Comparison of ENCODE assay signal across 18 mouse cellular contexts in genomic region chr8:44962572-44963231, GRCm38 (mm10). TPM values are rescaled to one million over a fixed set of nuclear protein-coding genes. Genes with fewer than 3 reads are reported as not detected.
DNase-seq lines count a peak whose midpoint lies in the region; ATAC-seq and TF ChIP-seq lines count a peak whose summit lies in the region.
"Had no signal": no experiment of that assay in that cellular context is flagged by ENCODE, and none has a peak within 500 bp of the region (broad histone marks: within the 10 kb centered on the region; RNA-seq: fewer than 3 reads in every experiment).

No protein-coding gene starts in this region.

- H3K27ac ChIP-seq in heart, embryonic 11.5 days (ENCODE audit: low read depth, low read length): 0 out of 2 replicates have a peak overlapping the region, but pooled peaks have one; percentile 22
- peak overlapping the region; percentile 65 for H3K27ac ChIP-seq in liver, adult 2 months (replicated peaks; ENCODE audit: insufficient read depth, low read depth, low read length)
- H3K27ac ChIP-seq in liver, embryonic 11.5 days (ENCODE audit: low read depth, low read length): no peak overlapping the region
- no peak overlapping the region for H3K27ac ChIP-seq in stomach, postnatal 0 days (replicated peaks)
- H3K27ac ChIP-seq: embryonic facial prominence, embryonic 10.5 days; kidney, postnatal 0 days; layer of hippocampus, adult 2 months; neural tube, embryonic 13.5 days had no signal

- 79% methylated on average over 12 of the region's 12 CpGs for WGBS in heart, embryonic 11.5 days (ENCODE audit: insufficient replicate concordance)
- 53% methylated on average over 12 of the region's 12 CpGs for WGBS in liver, adult 2 months
- 84% methylated on average over 12 of the region's 12 CpGs for WGBS in liver, embryonic 11.5 days
- 71% methylated on average over 12 of the region's 12 CpGs for WGBS in stomach, postnatal 0 days

- no peak overlapping the region for H3K4me3 ChIP-seq in heart, embryonic 11.5 days (ENCODE audit: low read depth, low read length)
- no peak overlapping the region for H3K4me3 ChIP-seq in liver, adult 2 months (ENCODE audit: insufficient read depth, low read depth, low read length)
- H3K4me3 ChIP-seq in liver, embryonic 11.5 days (ENCODE audit: low read depth, low read length): no peak overlapping the region
- H3K4me3 ChIP-seq in stomach, postnatal 0 days (ENCODE audit: low read depth, low read length): no peak overlapping the region
- H3K4me3 ChIP-seq: embryonic facial prominence, embryonic 10.5 days; layer of hippocampus, adult 2 months; neural tube, embryonic 13.5 days had no signal

- TF ChIP-seq POLR2A in liver, adult 2 months (IDR thresholded peaks at IDR 0.05; ENCODE audit: extremely low read depth, insufficient read depth, low read length): no peak

- no peak for ATAC-seq in heart, embryonic 11.5 days (replicated peaks; ENCODE audit: insufficient number of reproducible peaks, low FRiP score, low TSS enrichment)
- no peak for ATAC-seq in liver, embryonic 11.5 days (replicated peaks; ENCODE audit: low FRiP score)
- peak; percentile 79 for ATAC-seq in stomach, postnatal 0 days (ENCODE audit: low FRiP score, low TSS enrichment)
- no peak for ATAC-seq in monocyte, adult 5-6 weeks (replicated peaks; ENCODE audit: insufficient number of reproducible peaks, low FRiP score, low TSS enrichment, poor library complexity, severe bottlenecking)
- ATAC-seq: activated CD4-positive, CD25-positive, alpha-beta regulatory T cell, adult 4 months; forebrain, embryonic 16.5 days had no signal

- no peaks in the 10 kb centered on the region for H3K36me3 ChIP-seq in heart, embryonic 11.5 days (ENCODE audit: control insufficient read depth, insufficient read depth, low read length)
- H3K36me3 ChIP-seq in liver, adult 2 months (ENCODE audit: control insufficient read depth, insufficient read depth, low read length): no peaks in the 10 kb centered on the region
- H3K36me3 ChIP-seq in liver, embryonic 11.5 days (ENCODE audit: control insufficient read depth, insufficient read depth, low read length): no peaks in the 10 kb centered on the region; the same call in 1 of the 2 replicates
- H3K36me3 ChIP-seq in stomach, postnatal 0 days (ENCODE audit: control insufficient read depth, insufficient read depth, low read length): no peaks in the 10 kb centered on the region; the same call in 1 of the 2 replicates

- H3K9ac ChIP-seq in heart, embryonic 11.5 days (ENCODE audit: low read depth, low read length): no peak overlapping the region
- no peak overlapping the region for H3K9ac ChIP-seq in liver, adult 2 months (ENCODE audit: low read depth, low read length)
- H3K9ac ChIP-seq in liver, embryonic 11.5 days (ENCODE audit: low read depth, low read length): no peak overlapping the region
- no peak overlapping the region for H3K9ac ChIP-seq in stomach, postnatal 0 days (ENCODE audit: low read length)
- H3K9ac ChIP-seq: neural tube, embryonic 13.5 days had no signal

- no peaks in the 10 kb centered on the region for H3K27me3 ChIP-seq in heart, embryonic 11.5 days (ENCODE audit: control insufficient read depth, insufficient read depth, low read length)
- no peaks in the 10 kb centered on the region for H3K27me3 ChIP-seq in liver, adult 2 months (ENCODE audit: control insufficient read depth, insufficient read depth, low read length)
- H3K27me3 ChIP-seq in liver, embryonic 11.5 days (replicated peaks; ENCODE audit: control insufficient read depth, insufficient read depth, low read length): no peaks in the 10 kb centered on the region
- H3K27me3 ChIP-seq in stomach, postnatal 0 days (ENCODE audit: control insufficient read depth, insufficient read depth, low read length): no peaks in the 10 kb centered on the region
- H3K27me3 ChIP-seq: neural tube, embryonic 13.5 days had no signal

- DNase-seq in heart, adult 18-20 months: no peak
- DNase-seq in liver, adult 2 months (ENCODE audit: extremely low read depth, low read depth, low spot score): peak; percentile 92
- no peak for DNase-seq in liver, embryonic 11.5 days (ENCODE audit: low spot score)
- peak; percentile 47 for DNase-seq in adrenal gland, postnatal 14 days
- no peak for DNase-seq in stomach, postnatal 0 days (ENCODE audit: low spot score)
- DNase-seq: B cell, adult 2 months; cerebellum, adult 18-20 months; lung, adult 18-20 months; right cerebral cortex, postnatal 25 days; thymus, postnatal 4 days had no signal

- peaks cover 31% of the 10 kb centered on the region for H3K4me1 ChIP-seq in heart, embryonic 11.5 days (ENCODE audit: control insufficient read depth, insufficient read depth, low read length)
- H3K4me1 ChIP-seq in liver, adult 2 months (ENCODE audit: control insufficient read depth, insufficient read depth, low read length): peaks cover 3% of the 10 kb centered on the region; the same call in 1 of the 2 replicates
- no peaks in the 10 kb centered on the region for H3K4me1 ChIP-seq in liver, embryonic 11.5 days (replicated peaks; ENCODE audit: control insufficient read depth, insufficient read depth, low read length)
- no peaks in the 10 kb centered on the region for H3K4me1 ChIP-seq in stomach, postnatal 0 days (replicated peaks; ENCODE audit: control insufficient read depth, insufficient read depth)

- no peak overlapping the region for H3K4me2 ChIP-seq in heart, embryonic 11.5 days
- H3K4me2 ChIP-seq in liver, embryonic 11.5 days: no peak overlapping the region
- H3K4me2 ChIP-seq in stomach, postnatal 0 days (replicated peaks; ENCODE audit: low read depth): no peak overlapping the region
- H3K4me2 ChIP-seq: neural tube, embryonic 13.5 days had no signal

- TF ChIP-seq CTCF in liver, adult 2 months (IDR thresholded peaks at IDR 0.05; ENCODE audit: low read depth, low read length): no peak
- TF ChIP-seq CTCF in stomach, postnatal 0 days (IDR thresholded peaks at IDR 0.05; ENCODE audit: low read depth): no peak

- H3K79me2 ChIP-seq in liver, adult 2 months (ENCODE audit: control insufficient read depth, insufficient read depth, low read length): peaks cover 22% of the 10 kb centered on the region

- TF ChIP-seq EP300 in stomach, postnatal 0 days (optimal IDR thresholded peaks at IDR 0.05): no peak

- H3K9me3 ChIP-seq in heart, embryonic 11.5 days (replicated peaks; ENCODE audit: control insufficient read depth, low read length): no peaks in the 10 kb centered on the region
- no peaks in the 10 kb centered on the region for H3K9me3 ChIP-seq in liver, embryonic 11.5 days (ENCODE audit: control insufficient read depth, low read length)
- H3K9me3 ChIP-seq in stomach, postnatal 0 days (ENCODE audit: control insufficient read depth, low read length): no peaks in the 10 kb centered on the region
- H3K9me3 ChIP-seq: embryonic facial prominence, embryonic 10.5 days; neural tube, embryonic 13.5 days had no signal

RNA-seq across cellular contexts. Expression of gene Fat1, which starts 27.5 kb away (rescaled TPM):
- 20.2 and 23.7 TPM in 2 replicates for polyA plus RNA-seq in heart, embryonic 11.5 days (2014; fragmentation: Nextera tagmentation; extraction: Ambion mirVana)
- total RNA-seq in heart, adult 18-20 months (2021): 10 to 100 TPM; 13.8 to 14.1 TPM
- total RNA-seq in liver, adult 2 months (2014; rRNA removed): 8.9 and 11.3 TPM in 2 replicates
- polyA plus RNA-seq in liver, adult 2 months (2012; rRNA removed): 8.7 and 9.6 TPM in 2 replicates
- 7.7 and 7.8 TPM in 2 replicates for polyA plus RNA-seq in liver, embryonic 11.5 days (2014; fragmentation: Nextera tagmentation; extraction: Ambion mirVana)
- total RNA-seq in adrenal gland, postnatal 14 days (2021): 60.5 and 84.6 TPM in 2 replicates
- polyA plus RNA-seq in stomach, postnatal 0 days (2015; fragmentation: Nextera tagmentation; extraction: Ambion mirVana): 8.6 and 9.4 TPM in 2 replicates
- total RNA-seq in monocyte, adult 5-6 weeks (2017): 0.10 to 0.11 TPM in 2 of 3 replicates, not detected in the other

Comparison
In these comparisons a context has a peak if more than half of its experiments do, and no peak if none do; other contexts are left out.
1. H3K27ac ChIP-seq: peak in heart, embryonic 11.5 days (single experiment) and liver, adult 2 months (single experiment); none in liver, embryonic 11.5 days (single experiment) and stomach, postnatal 0 days (single experiment).
2. DNase-seq: peak in liver, adult 2 months (single experiment) and adrenal gland, postnatal 14 days (single experiment); none in heart, adult 18-20 months (0 of 2), liver, embryonic 11.5 days (single experiment) and stomach, postnatal 0 days (single experiment).